Mouse (Mus musculus) G1E (cell line): ENCODE results near the gene Il1a.

Experiments
- CTCF ChIP-seq: IDR thresholded peaks from 2 replicates; pipeline ENCODE4 v1.5.1; 2012; ENCODE audit warnings: low read depth, low read length, inconsistent platforms, mixed read lengths
- GATA1 ChIP-seq: IDR thresholded peaks from 2 replicates; pipeline ENCODE4 v1.6.1; 2012; ENCODE audit warnings: borderline replicate concordance, low read length, inconsistent platforms, mixed read lengths
- GATA2 ChIP-seq: IDR thresholded peaks from 2 replicates; pipeline ENCODE4 v1.6.1; 2012; ENCODE audit warnings: low read depth, low read length, inconsistent platforms, borderline replicate concordance
- POLR2AphosphoS5 ChIP-seq: IDR thresholded peaks from 2 replicates; pipeline ENCODE4 v1.6.1; 2012; ENCODE audit warnings: low read depth, low read length, inconsistent platforms; ENCODE audit not compliant: insufficient replicate concordance

DNA sequence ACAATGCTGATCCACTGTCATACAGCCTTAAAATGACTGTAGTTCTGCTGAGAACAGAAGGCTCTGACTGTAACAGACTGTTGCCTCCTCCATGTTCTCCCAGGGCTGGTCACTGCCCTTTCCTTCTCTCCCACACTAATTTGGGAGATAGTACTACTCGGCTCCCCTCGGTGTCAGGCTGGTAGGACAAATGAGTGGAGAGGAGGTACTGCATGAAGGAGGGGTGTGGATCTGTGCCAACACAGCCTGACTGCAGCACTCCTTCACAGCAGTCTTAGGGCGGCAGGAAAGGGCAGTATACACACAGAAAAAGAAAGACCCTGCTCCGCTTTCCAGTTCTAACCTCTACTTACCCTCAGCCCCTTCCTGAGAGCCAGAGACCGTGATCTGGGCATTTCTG lies 39.8 kb downstream of the Il1a start:
- no peak for TF ChIP-seq CTCF
- TF ChIP-seq GATA2, result no peak
- TF ChIP-seq GATA1, result no peak
- no peak for TF ChIP-seq POLR2AphosphoS5
